Mouse (Mus musculus) ovary, postnatal 10 days (tissue): ENCODE data around the gene Itga1.

Source experiments
- DNase-seq: peaks from one replicate; pipeline ENCODE4 v3.0.0; 2022; ENCODE audit warnings: low spot score

Itga1 gene

GRCm38 (mm10) chr13:114987668-114988067 lies 114.1 kb downstream of the Itga1 start:
- no peak for DNase-seq

GRCm38 (mm10) chr13:114987161-114987560 lies 114.6 kb downstream of the Itga1 start:
- no peak for DNase-seq

- no peak for DNase-seq
Measured at GRCm38 (mm10) chr13:114984658-114985057, 117.1 kb downstream of the Itga1 start.

- DNase-seq = no peak
Measured at GRCm38 (mm10) chr13:114983116-114983515, 118.6 kb downstream of the Itga1 start.

GRCm38 (mm10) chr13:114980831-114981419 lies 120.8 kb downstream of the Itga1 start:
- DNase-seq = no peak

- DNase-seq = no peak
Measured at GRCm38 (mm10) chr13:114974484-114975042, 127.2 kb downstream of the Itga1 start.

GRCm38 (mm10) chr13:114971905-114972304 lies 129.9 kb downstream of the Itga1 start:
- DNase-seq = no peak

- peak; percentile 41 for DNase-seq
Measured at GRCm38 (mm10) chr13:114964233-114964632, 137.5 kb downstream of the Itga1 start.

- no peak for DNase-seq
Measured at GRCm38 (mm10) chr13:114954516-114954915, 147.2 kb downstream of the Itga1 start.

- no peak for DNase-seq
Measured at GRCm38 (mm10) chr13:114933541-114933940, 168.2 kb downstream of the Itga1 start.

- peak; percentile 15 for DNase-seq
Measured at GRCm38 (mm10) chr13:114931775-114932294, 169.9 kb downstream of the Itga1 start, which contains the start of gene Itga2. Gene Itga2 (minus strand): TSS chr13:114932100.

GRCm38 (mm10) chr13:114930996-114931649 lies 170.6 kb downstream of the Itga1 start:
- peak; percentile 3 for DNase-seq

- DNase-seq = no peak
Measured at GRCm38 (mm10) chr13:114924785-114925184, 177.0 kb downstream of the Itga1 start.

- DNase-seq = no peak
Measured at GRCm38 (mm10) chr13:114923331-114923730, 178.4 kb downstream of the Itga1 start.

GRCm38 (mm10) chr13:114915767-114916166 lies 186.0 kb downstream of the Itga1 start:
- DNase-seq = no peak

GRCm38 (mm10) chr13:114914963-114915362 lies 186.8 kb downstream of the Itga1 start:
- DNase-seq = no peak

GRCm38 (mm10) chr13:114914559-114914958 lies 187.2 kb downstream of the Itga1 start:
- DNase-seq = no peak

- DNase-seq = no peak
Measured at GRCm38 (mm10) chr13:114910629-114911028, 191.1 kb downstream of the Itga1 start.

- DNase-seq = no peak
Measured at GRCm38 (mm10) chr13:114909514-114909913, 192.2 kb downstream of the Itga1 start.

- DNase-seq = no peak
Measured at GRCm38 (mm10) chr13:114907876-114908275, 193.9 kb downstream of the Itga1 start.
